Mouse (Mus musculus) C2C12 (cell line): ENCODE measurements around the gene Eif5a.

Source experiments
- CEBPB ChIP-seq: IDR thresholded peaks from one replicate; pipeline ENCODE4 v1.6.1; 2011; ENCODE audit warnings: low read depth, mild to moderate bottlenecking, control low read depth, moderate library complexity
- CTCF ChIP-seq: IDR thresholded peaks from one replicate; pipeline ENCODE4 v1.5.1; 2011; ENCODE audit not compliant: control insufficient read depth, insufficient read depth, insufficient read length
- FOSL1 ChIP-seq: IDR thresholded peaks from one replicate; pipeline ENCODE4 v1.8.0; 2011; ENCODE audit warnings: mild to moderate bottlenecking, low read length; ENCODE audit not compliant: poor library complexity, insufficient read depth, severe bottlenecking
- MYOD1 ChIP-seq: IDR thresholded peaks from one replicate; pipeline ENCODE4 v1.6.1; 2011; ENCODE audit warnings: low read depth; ENCODE audit not compliant: control insufficient read depth, insufficient read length
- MYOG ChIP-seq: IDR thresholded peaks from one replicate; pipeline ENCODE4 v1.6.1; 2011; ENCODE audit not compliant: control insufficient read depth, insufficient read length; ENCODE audit errors: extremely low read depth
- USF1 ChIP-seq: IDR thresholded peaks from one replicate; pipeline ENCODE4 v1.6.1; 2011; ENCODE audit warnings: low read depth, mild to moderate bottlenecking, control low read depth, moderate library complexity

GRCm38 (mm10) chr11:69912716-69913530 is 8.8 kb downstream of the Eif5a start:
- no peak for TF ChIP-seq CTCF
- no peak for TF ChIP-seq MYOG
- no peak for TF ChIP-seq FOSL1
- TF ChIP-seq USF1: no peak
- TF ChIP-seq CEBPB: no peak
- no peak for TF ChIP-seq MYOD1
